Mouse (Mus musculus) hindbrain, postnatal 0 days (tissue): ENCODE measurements at regions not wholly inside any gene's neighbourhood (a gene's known extent, or its start where the extent isn't known, plus 50 kb on each side); places are given as distances from the start of the nearest gene placed in this dataset.

Experiments
- ATAC-seq: fragments of 200-750 bp; cut with Nextera tagmentation; 2 replicates; pipeline ENCODE4 v1.8.0; 2017; ENCODE audit warnings: mild to moderate bottlenecking, moderate TSS enrichment, moderate library complexity
- DNase-seq: peaks from one replicate; pipeline ENCODE4 v3.0.0-alpha.2; 2015; ENCODE audit warnings: low spot score
- H3K27ac ChIP-seq: fragments of 300-500 bp; sonication (generic); 2 replicates; pipeline ENCODE4 v1.5.1; 2014; ENCODE audit warnings: mild to moderate bottlenecking
- H3K27me3 ChIP-seq: fragments of 300-500 bp; sonication (generic); 2 replicates; pipeline ENCODE4 v1.6.1; 2014; ENCODE audit warnings: low read length, mixed read lengths; ENCODE audit not compliant: insufficient read depth
- H3K36me3 ChIP-seq: fragments of 300-500 bp; sonication (generic); 2 replicates; pipeline ENCODE4 v1.6.1; 2014; ENCODE audit warnings: low read length, mixed read lengths; ENCODE audit not compliant: insufficient read depth
- H3K4me1 ChIP-seq: fragments of 300-500 bp; sonication (generic); 2 replicates; pipeline ENCODE4 v1.6.1; 2014; ENCODE audit warnings: antibody characterized with exemption, low read length, mixed read lengths; ENCODE audit not compliant: insufficient read depth
- H3K4me2 ChIP-seq: fragments of 300-500 bp; sonication (generic); 2 replicates; pipeline ENCODE4 v1.6.1; 2014; ENCODE audit warnings: low read depth, mild to moderate bottlenecking, low read length, moderate library complexity, mixed read lengths
- H3K4me3 ChIP-seq: fragments of 300-500 bp; sonication (generic); 2 replicates; pipeline ENCODE4 v1.5.1; 2014; ENCODE audit warnings: low read length
- H3K9ac ChIP-seq: fragments of 300-500 bp; sonication (generic); replicated peaks from 2 replicates; pipeline ENCODE4 v1.6.1; 2014; ENCODE audit warnings: mild to moderate bottlenecking, low read length, moderate library complexity, mixed read lengths
- H3K9me3 ChIP-seq: fragments of 300-500 bp; sonication (generic); 2 replicates; pipeline ENCODE4 v1.6.1; 2016; ENCODE audit warnings: low read length, mixed read lengths
- CTCF ChIP-seq: IDR thresholded peaks from 2 replicates; pipeline ENCODE4 v1.5.1; 2016; ENCODE audit warnings: antibody characterized with exemption, control low read depth, low read depth
- WGBS: fragments of 180-500 bp; shearing (Covaris S2); extraction: QIAGEN DNeasy Blood & Tissue Kit; methylation state at CpG from one replicate; pipeline ENCODE4 v1.1.7; 2014; 5-methylcytosine and 5-hydroxymethylcytosine counted together

GRCm38 (mm10) chr14:68899921-68900320, 394.2 kb downstream of the Synb start:
- Histone ChIP-seq H3K36me3 (no peaks in the 10 kb centered on the region), H3K4me3 (no peak overlapping the region), H3K4me2 (no peak overlapping the region), H3K9me3 (no peaks in the 10 kb centered on the region), H3K4me1 (no peaks in the 10 kb centered on the region), H3K27ac (no peak overlapping the region), H3K27me3 (no peaks in the 10 kb centered on the region), H3K9ac (no peak overlapping the region)
- 60% methylated on average over 3 of the region's 3 CpGs for WGBS
- no peak for TF ChIP-seq CTCF
- peak; percentile 3 for DNase-seq
- ATAC-seq, result no peak

DNA sequence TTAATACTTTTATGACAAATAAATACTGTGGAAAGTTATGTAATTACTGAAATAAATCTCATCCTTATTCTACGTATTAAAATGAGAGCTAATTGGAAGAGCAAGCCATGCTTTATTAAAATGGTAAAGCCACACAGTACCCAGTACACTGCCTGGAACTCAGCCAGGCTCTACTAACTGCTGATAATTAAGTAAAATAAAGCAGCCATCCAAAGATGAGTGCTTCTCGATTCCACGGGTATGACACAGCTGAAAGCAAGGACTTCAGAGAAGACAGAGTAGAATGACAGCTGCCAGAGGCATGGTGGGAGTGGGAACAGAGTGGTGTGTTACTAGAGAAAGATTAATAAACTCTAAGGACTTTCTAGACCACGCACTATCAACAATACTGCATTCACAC, 416.9 kb downstream of the Synb start:
- Histone ChIP-seq H3K27ac (no peak overlapping the region), H3K36me3 (no peaks in the 10 kb centered on the region), H3K27me3 (no peaks in the 10 kb centered on the region), H3K9ac (no peak overlapping the region), H3K9me3 (no peaks in the 10 kb centered on the region), H3K4me1 (no peaks in the 10 kb centered on the region), H3K4me3 (no peak overlapping the region), H3K4me2 (no peak overlapping the region)
- no peak for DNase-seq
- no peak for ATAC-seq
- no peak for TF ChIP-seq CTCF
- 51% methylated on average over 4 of the region's 4 CpGs for WGBS

DNA sequence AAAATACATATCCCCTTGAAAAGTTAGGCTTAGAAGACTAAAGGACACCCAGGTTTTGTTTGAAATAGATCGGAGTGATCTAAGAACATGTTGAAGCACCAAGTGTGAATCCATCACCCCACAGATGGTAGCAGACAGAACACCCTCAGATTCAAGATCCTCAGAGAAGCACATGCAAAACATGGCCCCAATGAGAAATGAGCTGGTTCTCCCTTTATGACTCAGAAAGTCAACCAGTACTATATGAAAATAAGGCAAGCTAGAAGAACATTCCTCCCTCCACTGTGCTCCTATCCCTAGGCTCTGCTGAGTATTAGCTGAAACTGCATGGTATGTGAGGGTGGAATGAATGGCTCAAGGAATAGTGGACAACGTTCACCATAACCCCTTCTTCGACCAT, 433.0 kb downstream of the Synb start:
- ATAC-seq (no peak), DNase-seq (no peak)
- Histone ChIP-seq H3K4me3 (no peak overlapping the region), H3K36me3 (no peaks in the 10 kb centered on the region), H3K4me1 (no peaks in the 10 kb centered on the region), H3K4me2 (no peak overlapping the region), H3K27ac (no peak overlapping the region), H3K9me3 (no peaks in the 10 kb centered on the region), H3K27me3 (no peaks in the 10 kb centered on the region), H3K9ac (no peak overlapping the region)
- TF ChIP-seq CTCF, result no peak
- WGBS, result 93% methylated on average over 3 of the region's 3 CpGs

GRCm38 (mm10) chr14:68857948-68858347, 436.2 kb downstream of the Synb start:
- ATAC-seq, result no peak
- Histone ChIP-seq H3K27me3 (no peaks in the 10 kb centered on the region), H3K36me3 (no peaks in the 10 kb centered on the region), H3K9me3 (no peaks in the 10 kb centered on the region), H3K4me2 (no peak overlapping the region), H3K4me1 (no peaks in the 10 kb centered on the region), H3K27ac (no peak overlapping the region), H3K4me3 (no peak overlapping the region), H3K9ac (no peak overlapping the region)
- WGBS, result 74% methylated on average over 1 of the region's 1 CpGs
- DNase-seq, result no peak
- TF ChIP-seq CTCF, result no peak

DNA sequence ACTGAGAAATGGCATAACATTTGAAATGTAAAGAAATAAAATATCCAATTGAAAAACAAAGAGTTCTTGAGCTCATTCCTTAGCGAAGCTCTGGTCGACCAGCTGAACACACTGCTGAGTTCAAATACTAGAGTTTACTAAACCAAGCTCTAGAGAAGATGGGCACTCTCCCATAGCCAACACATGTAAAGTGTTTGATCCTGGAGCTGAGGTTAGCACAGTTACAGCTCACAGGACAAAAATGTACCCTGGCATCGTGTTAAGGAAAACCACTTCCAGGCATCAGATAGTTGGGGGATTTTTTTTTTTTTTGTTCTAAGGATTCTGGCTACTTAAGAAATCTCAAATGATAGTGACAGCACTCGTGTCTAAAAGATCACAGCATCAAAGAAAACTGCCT, 445.6 kb downstream of the Synb start:
- no peak for TF ChIP-seq CTCF
- Histone ChIP-seq H3K27me3 (no peaks in the 10 kb centered on the region), H3K4me2 (no peak overlapping the region), H3K4me1 (no peaks in the 10 kb centered on the region), H3K4me3 (no peak overlapping the region), H3K9me3 (no peaks in the 10 kb centered on the region), H3K27ac (no peak overlapping the region), H3K36me3 (no peaks in the 10 kb centered on the region), H3K9ac (no peak overlapping the region)
- WGBS, result 80% methylated on average over 4 of the region's 4 CpGs
- ATAC-seq, result no peak
- DNase-seq, result no peak

DNA sequence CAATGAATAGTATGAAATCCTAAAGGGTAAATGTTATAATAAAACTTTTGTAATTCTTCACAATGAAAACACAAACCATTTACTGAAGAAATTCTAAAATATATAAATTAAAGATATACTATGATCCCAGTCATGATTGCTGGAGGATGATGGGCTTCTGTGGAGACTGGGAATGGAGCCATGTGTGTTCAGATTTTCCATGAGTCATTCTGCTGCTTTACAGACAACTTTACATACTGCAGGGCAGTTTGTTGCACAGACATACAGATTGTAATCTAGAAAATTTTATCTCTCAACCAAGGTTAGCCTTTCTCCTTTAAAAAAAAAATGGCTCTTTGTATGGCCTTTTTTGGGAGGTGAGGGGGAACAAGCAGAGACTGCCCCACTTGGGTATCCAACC, 446.5 kb downstream of the Synb start:
- no peak overlapping the region for H3K27ac ChIP-seq
- H3K9me3 ChIP-seq, result no peaks in the 10 kb centered on the region
- ATAC-seq, result no peak
- TF ChIP-seq CTCF, result no peak
- no peak overlapping the region for H3K4me3 ChIP-seq
- H3K27me3 ChIP-seq, result no peaks in the 10 kb centered on the region
- no peaks in the 10 kb centered on the region for H3K36me3 ChIP-seq
- no peak overlapping the region for H3K4me2 ChIP-seq
- DNase-seq, result no peak
- no peaks in the 10 kb centered on the region for H3K4me1 ChIP-seq
- no peak overlapping the region for H3K9ac ChIP-seq

GRCm38 (mm10) chr14:68820241-68820640, 473.9 kb downstream of the Synb start:
- ATAC-seq, result no peak
- no peak for TF ChIP-seq CTCF
- 48% methylated on average over 8 of the region's 8 CpGs for WGBS
- no peaks in the 10 kb centered on the region for H3K27me3 ChIP-seq
- no peak overlapping the region for H3K9ac ChIP-seq
- no peak overlapping the region for H3K4me2 ChIP-seq
- no peaks in the 10 kb centered on the region for H3K9me3 ChIP-seq
- no peak overlapping the region for H3K4me3 ChIP-seq
- peak; percentile 6 for DNase-seq
- no peak overlapping the region for H3K27ac ChIP-seq
- no peaks in the 10 kb centered on the region for H3K4me1 ChIP-seq
- H3K36me3 ChIP-seq, result no peaks in the 10 kb centered on the region

DNA sequence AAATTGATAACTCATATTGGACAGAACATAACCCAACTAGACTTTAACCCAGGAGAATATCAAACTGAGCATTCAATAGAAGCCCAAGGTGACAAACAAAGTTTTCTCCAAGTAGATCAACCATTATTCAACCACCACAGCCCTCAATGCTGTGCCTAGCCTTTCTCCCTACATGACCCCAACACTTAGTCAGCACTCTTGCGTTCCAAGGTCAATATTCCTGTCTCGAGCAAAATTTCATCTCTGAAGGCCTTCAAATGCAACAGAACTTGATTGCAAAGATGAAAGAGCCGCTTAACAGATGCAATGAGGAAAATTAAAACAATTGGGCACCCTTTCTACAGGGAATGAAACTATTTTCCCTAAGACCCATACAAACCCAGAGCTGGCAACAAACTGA, 485.1 kb downstream of the Synb start:
- no peaks in the 10 kb centered on the region for H3K9me3 ChIP-seq
- no peak overlapping the region for H3K9ac ChIP-seq
- H3K27me3 ChIP-seq, result no peaks in the 10 kb centered on the region
- WGBS, result 87% methylated on average over 3 of the region's 3 CpGs
- H3K4me2 ChIP-seq, result no peak overlapping the region
- H3K27ac ChIP-seq, result no peak overlapping the region
- no peak for DNase-seq
- no peaks in the 10 kb centered on the region for H3K4me1 ChIP-seq
- H3K36me3 ChIP-seq, result no peaks in the 10 kb centered on the region
- ATAC-seq, result no peak
- TF ChIP-seq CTCF, result no peak
- H3K4me3 ChIP-seq, result no peak overlapping the region
